Mouse (Mus musculus) liver (tissue): ENCODE data around the gene Zkscan16.

Source experiments
- DNase-seq: peaks from one replicate; pipeline ENCODE4 v3.0.0-alpha.2; 2020; ENCODE audit warnings: mixed read lengths

Gene Zkscan16

GRCm38 (mm10) chr4:58943420-58944205 lies at the start of gene Zkscan16:
Gene Zkscan16, plus strand, starts transcription at chr4:58943628.
- peak; percentile 79 for DNase-seq

- DNase-seq, result no peak
These were observed 49.0 kb upstream of the Zkscan16 start for GRCm38 (mm10) chr4:58894399-58894798.

GRCm38 (mm10) chr4:58897436-58897835 lies 46.0 kb upstream of the Zkscan16 start:
- no peak for DNase-seq

GRCm38 (mm10) chr4:58898318-58898717 lies 45.1 kb upstream of the Zkscan16 start:
- no peak for DNase-seq

GRCm38 (mm10) chr4:58907453-58907852 lies 36.0 kb upstream of the Zkscan16 start:
- DNase-seq, result no peak

GRCm38 (mm10) chr4:58910175-58911068 lies 33.0 kb upstream of the Zkscan16 start:
- no peak for DNase-seq

- DNase-seq, result peak; percentile 66
These were observed 32.2 kb upstream of the Zkscan16 start for GRCm38 (mm10) chr4:58911069-58911830.

GRCm38 (mm10) chr4:58911831-58912628 lies 31.4 kb upstream of the Zkscan16 start:
- peak; percentile 68 for DNase-seq

- DNase-seq, result peak; percentile 90
These were observed 30.6 kb upstream of the Zkscan16 start, which contains the start of gene Ecpas for GRCm38 (mm10) chr4:58912629-58913335. Gene Ecpas, minus strand, starts transcription at chr4:58912749.

- peak; percentile 33 for DNase-seq
These were observed 29.9 kb upstream of the Zkscan16 start for GRCm38 (mm10) chr4:58913336-58914026.

GRCm38 (mm10) chr4:58915081-58915826 lies 28.2 kb upstream of the Zkscan16 start:
- DNase-seq, result peak; percentile 5

GRCm38 (mm10) chr4:58923933-58924332 lies 19.5 kb upstream of the Zkscan16 start:
- DNase-seq, result no peak

- no peak for DNase-seq
These were observed 17.8 kb upstream of the Zkscan16 start for GRCm38 (mm10) chr4:58925664-58926063.

- no peak for DNase-seq
These were observed 17.3 kb upstream of the Zkscan16 start for GRCm38 (mm10) chr4:58926120-58926519.

GRCm38 (mm10) chr4:58927661-58928060 lies 15.8 kb upstream of the Zkscan16 start:
- DNase-seq, result peak; percentile 10

GRCm38 (mm10) chr4:58932541-58932940 lies 10.9 kb upstream of the Zkscan16 start:
- no peak for DNase-seq

- DNase-seq, result no peak
These were observed 9.1 kb upstream of the Zkscan16 start for GRCm38 (mm10) chr4:58934308-58934707.

GRCm38 (mm10) chr4:58934746-58935476 lies 8.5 kb upstream of the Zkscan16 start:
- DNase-seq, result peak; percentile 34

GRCm38 (mm10) chr4:58935846-58936245 lies 7.6 kb upstream of the Zkscan16 start:
- DNase-seq, result no peak
